Mouse (Mus musculus) ES-E14 (cell line): ENCODE data around the gene Hsd11b2. TPM values are rescaled to one million over a fixed set of nuclear protein-coding genes. Genes with fewer than 3 reads are reported as not detected.

Source experiments
- DNase-seq: peaks from one replicate; pipeline ENCODE4 v3.0.0-alpha.2; 2013; ENCODE audit warnings: low read depth, low spot score
- H3K27ac ChIP-seq: 2 replicates; pipeline ENCODE4 v1.5.1; 2012; ENCODE audit warnings: low read depth, mild to moderate bottlenecking, low read length, moderate library complexity, mixed read lengths; ENCODE audit not compliant: poor library complexity, insufficient read depth, severe bottlenecking
- H3K36me3 ChIP-seq: 2 replicates; pipeline ENCODE4 v1.6.1; 2012; ENCODE audit warnings: mild to moderate bottlenecking, low read length, moderate library complexity, mixed read lengths; ENCODE audit not compliant: control insufficient read depth, poor library complexity, insufficient read depth, severe bottlenecking
- H3K4me1 ChIP-seq, 2 experiments: fragments of 150-350 bp in 1 of 2; sonication (generic) in 1 of 2; 2 replicates each; pipeline ENCODE4 v1.6.1; 2012; ENCODE audit warnings: low read length in 2 of 2, mild to moderate bottlenecking in 1 of 2, mixed read lengths in 1 of 2; ENCODE audit not compliant: control insufficient read depth in 2 of 2, insufficient read depth in 2 of 2, poor library complexity in 1 of 2
- H3K4me3 ChIP-seq, 2 experiments: fragments of 150-350 bp in 1 of 2; sonication (generic) in 1 of 2; 2 replicates each; pipeline ENCODE4 v1.5.1; 2012; ENCODE audit warnings: low read length in 2 of 2, low read depth in 1 of 2, mild to moderate bottlenecking in 1 of 2, mixed read lengths in 1 of 2; ENCODE audit not compliant: insufficient read depth in 1 of 2, poor library complexity in 1 of 2, severe bottlenecking in 1 of 2
- H3K9ac ChIP-seq: 2 replicates; pipeline ENCODE4 v1.6.1; 2012; ENCODE audit warnings: low read depth, mild to moderate bottlenecking, low read length, mixed read lengths; ENCODE audit not compliant: poor library complexity, insufficient read depth, severe bottlenecking
- H3K9me3 ChIP-seq: fragments of 150-350 bp; sonication (generic); 2 replicates; pipeline ENCODE4 v1.6.1; 2012; ENCODE audit warnings: low read depth, mild to moderate bottlenecking, low read length; ENCODE audit not compliant: control insufficient read depth, insufficient read depth
- CHD2 ChIP-seq: IDR thresholded peaks from 2 replicates; pipeline ENCODE4 v1.6.1; 2014; ENCODE audit warnings: mild to moderate bottlenecking, low read depth, low read length, inconsistent platforms
- HCFC1 ChIP-seq: IDR thresholded peaks from 2 replicates; pipeline ENCODE4 v1.6.1; 2012; ENCODE audit warnings: low read length, inconsistent platforms, borderline replicate concordance; ENCODE audit not compliant: insufficient read depth
- MAFK ChIP-seq: IDR thresholded peaks from 2 replicates; pipeline ENCODE4 v1.6.1; 2014; ENCODE audit warnings: mild to moderate bottlenecking, low read depth, low read length, inconsistent platforms; ENCODE audit not compliant: insufficient read depth
- ZC3H11A ChIP-seq: IDR thresholded peaks from 2 replicates; pipeline ENCODE4 v1.6.1; 2012; ENCODE audit warnings: low read depth, mild to moderate bottlenecking, inconsistent platforms, low read length, borderline replicate concordance
- ZNF384 ChIP-seq: IDR thresholded peaks from 2 replicates; pipeline ENCODE4 v1.6.1; 2012; ENCODE audit warnings: low read depth, low read length, inconsistent platforms
- in situ Hi-C, 2 experiments: fragments of 600-800 bp; cut with MboI; formaldehyde crosslinking; loops; one replicate each; pipeline ENCODE4 v1.15.1; 2025; ENCODE audit warnings: low sequenced_read_pairs in 2 of 2, inconsistent platforms in 1 of 2; ENCODE audit not compliant: unreplicated experiment in 2 of 2
- total RNA-seq: library from RNA; depleted of rRNA; stranded (reverse); fragments of 300-350 nt; gene quantifications from 2 replicates; pipeline ENCODE4 v1.2.3, GENCODE M21; 2012

The Hsd11b2 gene
- total RNA-seq, 1 experiment: 0.67 TPM

- H3K4me1 ChIP-seq: peaks cover 2 to 8% of the 10 kb centered on the region in 2 experiments; a peak in 1 of 4 replicates
- no peak for DNase-seq
- TF ChIP-seq HCFC1: no peak
- TF ChIP-seq MAFK: no peak
- no peak for TF ChIP-seq ZC3H11A
- no peak for TF ChIP-seq CHD2
- no peak for TF ChIP-seq ZNF384
- no peak overlapping the region for H3K27ac ChIP-seq
- H3K9ac ChIP-seq: no peak overlapping the region
- H3K36me3 ChIP-seq: no peaks in the 10 kb centered on the region
- H3K4me3 ChIP-seq: no peak overlapping the region
- H3K9me3 ChIP-seq: no peaks in the 10 kb centered on the region
- in situ Hi-C loops: no loop called here
Measured at GRCm38 (mm10) chr8:105506977-105507376, 11.6 kb upstream of the Hsd11b2 start.

- H3K27ac ChIP-seq: no peak overlapping the region
- TF ChIP-seq HCFC1: no peak
- no peak for TF ChIP-seq CHD2
- no peak for TF ChIP-seq ZNF384
- no peak for TF ChIP-seq ZC3H11A
- no peak for TF ChIP-seq MAFK
- H3K9ac ChIP-seq: no peak overlapping the region
- H3K36me3 ChIP-seq: no peaks in the 10 kb centered on the region
- H3K4me1 ChIP-seq: peaks cover 2 to 8% of the 10 kb centered on the region in 2 experiments; a peak in 1 of 4 replicates
- in situ Hi-C loops: no loop called here
- no peaks in the 10 kb centered on the region for H3K9me3 ChIP-seq
- H3K4me3 ChIP-seq: no peak overlapping the region
- DNase-seq: no peak
Measured at GRCm38 (mm10) chr8:105508758-105509157, 9.8 kb upstream of the Hsd11b2 start.

- H3K4me1 ChIP-seq: peaks cover 0 to 14% of the 10 kb centered on the region in 2 experiments; a peak in 2 of 4 replicates
Measured at GRCm38 (mm10) chr8:105509997-105510735, 8.4 kb upstream of the Hsd11b2 start.

GRCm38 (mm10) chr8:105514194-105514593, 4.4 kb upstream of the Hsd11b2 start:
- H3K4me3 ChIP-seq: no peak overlapping the region
- DNase-seq: no peak
- H3K4me1 ChIP-seq: peaks cover 0 to 21% of the 10 kb centered on the region in 2 experiments; a peak in 2 of 4 replicates
- H3K9ac ChIP-seq: no peak overlapping the region
- H3K27ac ChIP-seq: no peak overlapping the region
- no peak for TF ChIP-seq CHD2
- no peak for TF ChIP-seq ZNF384
- TF ChIP-seq ZC3H11A: no peak
- TF ChIP-seq HCFC1: no peak
- no peak for TF ChIP-seq MAFK
- H3K9me3 ChIP-seq: no peaks in the 10 kb centered on the region
- in situ Hi-C loops: no loop called here
- no peaks in the 10 kb centered on the region for H3K36me3 ChIP-seq

More at GRCm38 (mm10) chr8:105509997-105510735, 8.4 kb upstream of the Hsd11b2 start:
- H3K27ac ChIP-seq: no peak overlapping the region
- in situ Hi-C loops: no loop called here
- no peak overlapping the region for H3K4me3 ChIP-seq
- H3K36me3 ChIP-seq: no peaks in the 10 kb centered on the region
- no peak for TF ChIP-seq CHD2
- TF ChIP-seq ZC3H11A: no peak
- TF ChIP-seq ZNF384: no peak
- no peak for TF ChIP-seq HCFC1
- no peak for TF ChIP-seq MAFK
- no peak overlapping the region for H3K9ac ChIP-seq
- no peak for DNase-seq
- H3K9me3 ChIP-seq: no peaks in the 10 kb centered on the region
